Mouse (Mus musculus) stomach, embryonic 16.5 days (tissue): ENCODE results near the gene Dlgap1. TPM values are rescaled to one million over a fixed set of nuclear protein-coding genes. Genes with fewer than 3 reads are reported as not detected.
A peak's percentile ranks its signal among the peaks of the same experiment; 100 is the strongest.

Experiments used
- ATAC-seq: fragments of 200-750 bp; cut with Nextera tagmentation; 2 replicates; pipeline ENCODE4 v1.8.0; 2017; ENCODE audit warnings: moderate number of reproducible peaks, moderate TSS enrichment; ENCODE audit not compliant: insufficient read depth, low FRiP score
- H3K27ac ChIP-seq: fragments of 300-500 bp; sonication (generic); 2 replicates; pipeline ENCODE4 v1.5.1; 2014; ENCODE audit warnings: low read length
- H3K27me3 ChIP-seq: fragments of 300-500 bp; sonication (generic); 2 replicates; pipeline ENCODE4 v1.6.1; 2014; ENCODE audit warnings: low read length, control low read depth, mixed read lengths; ENCODE audit not compliant: control insufficient read depth, insufficient read depth
- H3K36me3 ChIP-seq: fragments of 300-500 bp; sonication (generic); 2 replicates; pipeline ENCODE4 v1.6.1; 2014; ENCODE audit warnings: low read length; ENCODE audit not compliant: control insufficient read depth, insufficient read depth
- H3K4me1 ChIP-seq: fragments of 300-500 bp; sonication (generic); 2 replicates; pipeline ENCODE4 v1.6.1; 2014; ENCODE audit warnings: low read length, control low read depth, mixed read lengths; ENCODE audit not compliant: control insufficient read depth, insufficient read depth
- H3K4me2 ChIP-seq: fragments of 300-500 bp; sonication (generic); 2 replicates; pipeline ENCODE4 v1.6.1; 2014; ENCODE audit warnings: low read depth, low read length, mixed read lengths
- H3K4me3 ChIP-seq: fragments of 300-500 bp; sonication (generic); replicated peaks from 2 replicates; pipeline ENCODE4 v1.5.1; 2014; ENCODE audit warnings: mild to moderate bottlenecking, low read length
- H3K9ac ChIP-seq: fragments of 300-500 bp; sonication (generic); 2 replicates; pipeline ENCODE4 v1.6.1; 2014; ENCODE audit warnings: low read length
- H3K9me3 ChIP-seq: fragments of 300-500 bp; sonication (generic); replicated peaks from 2 replicates; pipeline ENCODE4 v1.6.1; 2016; ENCODE audit warnings: low read length, control low read depth; ENCODE audit not compliant: control insufficient read depth
- WGBS: fragments of 180-500 bp; shearing (Covaris S2); extraction: QIAGEN DNeasy Blood & Tissue Kit; methylation state at CpG from one replicate; pipeline ENCODE4 v1.1.7; 2014; 5-methylcytosine and 5-hydroxymethylcytosine counted together
- polyA plus RNA-seq: library from polyadenylated mRNA; unstranded; fragments of >200 nt; fragmentation: Nextera tagmentation; extraction: Ambion mirVana; gene quantifications from 2 replicates; pipeline ENCODE4 v1.2.1, GENCODE M21; 2015

Gene Dlgap1
- polyA plus RNA-seq, 1 experiment from 2014 or later = 3.2 TPM

DNA sequence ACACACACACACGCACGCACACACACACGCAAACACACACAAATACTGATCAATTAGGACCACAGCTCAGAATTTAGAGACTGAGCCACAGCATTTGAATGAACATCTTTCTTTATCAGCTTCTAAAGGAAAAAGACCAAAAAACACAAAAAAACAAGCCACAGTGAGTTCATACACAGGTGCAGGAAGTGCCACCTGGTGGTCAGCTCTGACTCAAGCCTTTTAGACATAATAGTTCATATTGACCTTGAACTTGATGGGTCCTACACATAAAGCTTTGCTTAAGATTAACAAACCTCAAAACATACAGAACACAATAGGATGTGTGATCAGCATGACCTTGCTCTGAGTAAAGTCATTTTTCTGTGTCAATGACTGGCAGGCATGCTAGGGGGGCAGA is 814.4 kb downstream of the Dlgap1 start:
- Histone ChIP-seq H3K4me1 (peaks cover 4% of the 10 kb centered on the region), H3K4me2 (no peak overlapping the region), H3K27ac (no peak overlapping the region), H3K9me3 (no peaks in the 10 kb centered on the region), H3K9ac (no peak overlapping the region), H3K4me3 (no peak overlapping the region), H3K27me3 (no peaks in the 10 kb centered on the region), H3K36me3 (no peaks in the 10 kb centered on the region)
- 99% methylated on average over 3 of the region's 3 CpGs for WGBS
- ATAC-seq = no peak

DNA sequence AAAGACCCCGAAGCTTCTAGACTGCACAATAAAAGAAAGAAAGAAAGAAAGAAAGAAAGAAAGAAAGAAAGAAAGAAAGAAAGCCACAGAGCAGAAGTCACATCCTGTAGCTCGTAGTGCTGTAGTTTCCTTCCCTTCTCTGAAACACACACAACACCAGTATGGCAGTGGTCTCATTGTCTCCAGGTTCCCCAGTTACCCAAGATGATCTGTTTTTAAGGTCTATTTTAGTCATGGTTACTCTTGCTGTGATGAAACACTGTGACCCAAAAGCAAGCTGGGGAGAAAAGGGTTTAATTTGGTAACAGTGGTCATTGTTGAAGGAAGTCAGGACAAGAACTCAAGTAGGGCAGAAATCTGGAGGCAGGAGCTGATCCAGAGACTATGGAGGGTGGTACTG is 818.5 kb downstream of the Dlgap1 start:
- WGBS = 82% methylated on average over 2 of the region's 2 CpGs
- no peak overlapping the region for H3K9ac ChIP-seq
- no peak overlapping the region for H3K4me3 ChIP-seq
- no peaks in the 10 kb centered on the region for H3K4me1 ChIP-seq
- ATAC-seq = no peak
- H3K36me3 ChIP-seq = no peaks in the 10 kb centered on the region
- no peaks in the 10 kb centered on the region for H3K9me3 ChIP-seq
- no peak overlapping the region for H3K4me2 ChIP-seq
- H3K27me3 ChIP-seq = no peaks in the 10 kb centered on the region
- H3K27ac ChIP-seq = no peak overlapping the region

DNA sequence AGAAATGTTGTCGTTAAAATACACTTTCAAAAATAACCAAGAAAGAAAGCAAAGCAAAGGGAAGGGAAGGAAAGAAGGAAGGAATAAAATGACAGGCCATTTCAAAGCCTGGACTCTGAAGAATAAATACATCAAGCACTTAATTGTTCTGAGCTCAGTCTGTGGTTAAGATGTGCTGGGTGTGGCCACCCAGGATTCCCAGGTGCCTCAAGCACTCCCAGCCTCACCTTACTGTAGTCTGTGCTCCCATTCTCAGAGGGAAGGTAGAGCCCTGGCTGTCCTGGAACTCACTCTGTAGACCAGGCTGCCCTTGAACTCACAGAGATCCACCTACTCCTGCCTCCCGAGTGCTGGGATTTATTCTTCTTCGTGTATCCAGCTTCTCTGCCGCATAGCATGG is 821.9 kb downstream of the Dlgap1 start:
- no peak overlapping the region for H3K4me2 ChIP-seq
- no peak overlapping the region for H3K27ac ChIP-seq
- 86% methylated on average over 4 of the region's 4 CpGs for WGBS
- no peak overlapping the region for H3K9ac ChIP-seq
- peaks cover 9% of the 10 kb centered on the region; the same call in 1 of the 2 replicates for H3K4me1 ChIP-seq
- no peaks in the 10 kb centered on the region; the same call in 1 of the 2 replicates for H3K9me3 ChIP-seq
- no peaks in the 10 kb centered on the region for H3K27me3 ChIP-seq
- H3K36me3 ChIP-seq = no peaks in the 10 kb centered on the region
- no peak overlapping the region for H3K4me3 ChIP-seq
- no peak for ATAC-seq

DNA sequence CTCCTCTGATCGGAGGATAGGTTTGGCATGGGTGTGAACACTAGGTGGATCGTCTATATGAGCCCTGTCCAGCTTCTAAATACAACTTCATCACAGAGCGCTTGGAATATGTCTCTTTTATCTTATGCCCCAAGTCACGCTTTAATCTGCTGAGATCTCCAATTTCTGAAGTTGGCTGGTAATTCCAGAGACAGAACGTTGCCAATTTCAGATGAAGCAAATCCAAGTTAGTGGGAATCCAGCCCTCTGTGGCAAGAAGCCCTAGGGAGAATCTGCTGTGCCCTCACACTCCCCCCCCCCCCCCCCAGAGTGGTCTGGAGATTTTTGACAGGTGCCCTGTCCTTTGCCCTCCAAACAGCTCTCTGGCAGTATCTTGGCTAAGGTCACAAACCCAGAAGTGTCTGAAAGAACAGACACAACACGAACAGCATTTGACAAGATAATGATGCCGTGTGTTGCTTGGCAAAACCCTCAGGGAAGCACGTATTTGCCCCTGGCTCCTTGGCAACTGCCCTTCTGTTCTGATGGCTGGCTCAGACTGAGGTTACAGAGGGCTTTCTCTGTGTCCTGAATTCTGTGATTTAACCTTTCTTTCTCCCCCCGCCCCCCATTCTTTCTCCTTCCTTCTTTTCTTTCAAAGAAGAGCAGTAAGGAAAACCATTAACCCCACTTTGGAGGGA is 822.9 kb downstream of the Dlgap1 start:
- H3K9ac ChIP-seq = no peak overlapping the region
- H3K4me3 ChIP-seq = no peak overlapping the region
- H3K36me3 ChIP-seq = no peaks in the 10 kb centered on the region
- no peak for ATAC-seq
- H3K27me3 ChIP-seq = no peaks in the 10 kb centered on the region
- H3K9me3 ChIP-seq = no peaks in the 10 kb centered on the region; the same call in 1 of the 2 replicates
- H3K4me1 ChIP-seq = peaks cover 9% of the 10 kb centered on the region; the same call in 1 of the 2 replicates
- WGBS = 81% methylated on average over 9 of the region's 9 CpGs
- no peak overlapping the region for H3K4me2 ChIP-seq
- no peak overlapping the region for H3K27ac ChIP-seq

DNA sequence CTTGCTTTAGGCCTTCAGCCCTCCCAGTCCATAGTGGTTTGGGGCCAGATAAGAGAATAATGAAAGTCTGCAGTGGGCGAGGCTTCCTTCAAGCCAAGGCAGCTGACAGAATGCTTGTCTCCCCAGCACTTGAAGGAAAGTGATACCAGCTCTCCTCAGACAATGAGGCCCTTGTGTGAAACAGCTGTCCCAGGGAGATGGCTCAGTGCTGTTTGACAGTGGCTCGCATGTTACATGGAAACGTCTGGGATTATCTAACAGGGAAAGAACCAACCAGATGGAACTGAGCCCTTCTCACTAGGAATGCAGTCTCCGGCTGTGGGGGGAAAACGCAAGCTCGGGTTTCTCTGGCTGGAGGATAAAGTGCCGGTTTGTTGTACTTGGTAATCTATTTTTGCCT is 825.4 kb downstream of the Dlgap1 start:
- Histone ChIP-seq H3K4me1 (peaks cover 9% of the 10 kb centered on the region; the same call in 1 of the 2 replicates), H3K36me3 (no peaks in the 10 kb centered on the region), H3K27me3 (no peaks in the 10 kb centered on the region), H3K9me3 (no peaks in the 10 kb centered on the region; the same call in 1 of the 2 replicates), H3K27ac (peak overlapping the region; percentile 23), H3K4me2 (peak overlapping the region; percentile 17), H3K9ac (no peak overlapping the region), H3K4me3 (no peak overlapping the region)
- 9% methylated on average over 7 of the region's 7 CpGs for WGBS
- ATAC-seq = peak; percentile 63; the same call in 1 of the 2 replicates

DNA sequence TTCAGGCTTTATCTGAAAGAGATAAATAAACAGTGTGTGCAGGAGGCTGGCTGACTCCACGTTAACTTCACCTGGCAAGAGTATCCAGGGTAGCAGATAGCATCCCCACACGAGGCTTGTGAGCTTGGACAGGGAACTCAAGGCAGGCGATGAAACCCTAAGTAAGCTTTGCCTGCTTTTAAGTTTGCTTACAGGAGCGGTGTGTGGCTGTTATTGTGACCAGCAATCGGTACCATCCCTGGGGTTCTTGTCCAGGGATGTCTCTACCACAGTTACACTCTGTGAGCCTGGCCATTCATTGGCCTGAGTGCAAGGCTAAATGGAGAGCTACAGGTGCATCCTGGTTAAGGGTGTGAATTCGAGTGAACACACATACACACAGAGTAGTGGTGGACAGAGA is 825.8 kb downstream of the Dlgap1 start:
- no peak for ATAC-seq
- H3K4me1 ChIP-seq = peaks cover 9% of the 10 kb centered on the region; the same call in 1 of the 2 replicates
- no peak overlapping the region for H3K4me3 ChIP-seq
- no peaks in the 10 kb centered on the region for H3K36me3 ChIP-seq
- no peaks in the 10 kb centered on the region; the same call in 1 of the 2 replicates for H3K9me3 ChIP-seq
- H3K4me2 ChIP-seq = peak overlapping the region; percentile 17; the same call in 1 of the 2 replicates
- peak overlapping the region; percentile 23 for H3K27ac ChIP-seq
- WGBS = 44% methylated on average over 6 of the region's 6 CpGs
- H3K9ac ChIP-seq = no peak overlapping the region; the same call in 1 of the 2 replicates
- no peaks in the 10 kb centered on the region for H3K27me3 ChIP-seq

DNA sequence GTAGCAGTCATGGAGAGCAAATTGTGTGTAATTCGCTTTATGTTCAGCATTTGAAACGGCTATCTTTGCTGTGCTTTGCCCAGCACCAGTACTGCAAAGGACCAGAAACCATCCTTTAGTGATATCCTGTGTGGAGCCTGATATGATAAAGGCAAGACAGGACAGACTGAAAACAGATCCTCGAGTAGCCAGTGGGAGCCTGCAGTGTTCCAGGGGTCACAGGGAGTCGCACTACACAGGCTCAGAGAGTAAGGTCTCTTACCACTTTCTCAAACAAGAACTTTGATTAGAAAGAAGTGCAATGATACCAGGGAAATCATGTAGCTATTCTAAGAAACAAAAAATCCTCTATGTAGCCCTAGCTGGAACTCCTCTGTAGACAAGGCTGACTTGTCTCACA is 826.3 kb downstream of the Dlgap1 start:
- 68% methylated on average over 4 of the region's 4 CpGs for WGBS
- Histone ChIP-seq H3K36me3 (no peaks in the 10 kb centered on the region), H3K4me1 (peaks cover 9% of the 10 kb centered on the region; the same call in 1 of the 2 replicates), H3K4me2 (no peak overlapping the region), H3K4me3 (no peak overlapping the region), H3K27ac (no peak overlapping the region), H3K27me3 (no peaks in the 10 kb centered on the region), H3K9me3 (no peaks in the 10 kb centered on the region; the same call in 1 of the 2 replicates), H3K9ac (no peak overlapping the region)
- no peak for ATAC-seq

DNA sequence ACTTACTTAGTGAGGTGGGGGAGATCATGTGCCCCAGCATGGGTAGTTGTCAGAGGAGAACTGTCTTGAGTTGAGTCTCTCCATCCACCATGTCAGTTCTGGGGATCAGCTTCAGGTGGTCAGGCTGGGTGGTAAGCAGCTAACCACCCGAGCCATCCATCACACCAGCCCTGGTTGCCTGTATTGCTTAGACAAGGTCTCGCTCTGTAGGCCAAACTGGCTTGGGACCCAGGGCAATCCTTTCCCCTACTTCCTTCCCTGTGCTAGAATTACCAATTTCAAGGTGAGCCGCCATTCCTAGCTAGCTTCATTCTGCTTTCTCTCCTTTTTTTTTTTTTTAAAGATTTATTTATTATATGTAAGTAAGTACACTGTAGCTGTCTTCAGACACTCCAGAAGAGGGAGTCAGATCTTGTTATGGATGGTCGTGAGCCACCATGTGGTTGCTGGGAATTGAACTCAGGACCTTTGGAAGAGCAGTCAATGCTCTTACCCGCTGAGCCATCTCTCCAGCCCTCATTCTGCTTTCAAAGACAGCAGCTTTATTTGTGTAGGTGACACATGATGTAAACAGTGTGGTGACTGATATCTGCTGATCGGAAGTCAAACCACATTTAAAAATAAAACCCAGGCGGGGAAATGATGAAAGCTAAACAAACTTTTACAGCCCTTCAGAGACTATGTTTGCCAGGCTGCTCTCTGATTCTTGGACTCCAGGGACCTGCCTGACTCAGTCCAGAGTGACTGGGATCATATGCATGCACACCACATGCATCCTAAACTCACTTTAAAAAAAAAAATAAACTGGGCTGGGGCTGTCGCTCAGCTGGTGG is 828.3 kb downstream of the Dlgap1 start:
- WGBS = 57% methylated on average over 8 of the region's 8 CpGs
- H3K27me3 ChIP-seq = no peaks in the 10 kb centered on the region
- no peak overlapping the region for H3K27ac ChIP-seq
- no peak overlapping the region for H3K4me2 ChIP-seq
- no peaks in the 10 kb centered on the region for H3K36me3 ChIP-seq
- H3K4me3 ChIP-seq = no peak overlapping the region
- H3K9me3 ChIP-seq = no peaks in the 10 kb centered on the region; the same call in 1 of the 2 replicates
- no peak for ATAC-seq
- no peak overlapping the region for H3K9ac ChIP-seq
- peaks cover 9% of the 10 kb centered on the region; the same call in 1 of the 2 replicates for H3K4me1 ChIP-seq

DNA sequence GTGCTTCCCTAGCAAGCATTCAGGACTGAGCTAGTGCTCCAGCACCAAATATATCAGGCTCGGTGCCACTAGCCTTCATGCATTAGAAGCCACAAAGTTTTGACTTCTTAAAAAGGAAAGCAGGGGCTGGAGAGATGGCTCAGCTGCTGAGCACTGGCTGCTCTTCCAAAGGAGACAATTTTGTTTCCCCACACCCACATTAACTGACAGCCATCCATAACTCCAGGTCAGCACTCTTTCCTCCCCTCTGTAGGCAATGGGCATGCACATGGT is 828.8 kb downstream of the Dlgap1 start:
- 72% methylated on average over 1 of the region's 1 CpGs for WGBS
- H3K4me1 ChIP-seq = peaks cover 9% of the 10 kb centered on the region; the same call in 1 of the 2 replicates
- H3K9ac ChIP-seq = no peak overlapping the region
- H3K4me2 ChIP-seq = no peak overlapping the region
- H3K4me3 ChIP-seq = no peak overlapping the region
- no peaks in the 10 kb centered on the region for H3K36me3 ChIP-seq
- no peaks in the 10 kb centered on the region for H3K27me3 ChIP-seq
- H3K9me3 ChIP-seq = no peaks in the 10 kb centered on the region; the same call in 1 of the 2 replicates
- no peak overlapping the region for H3K27ac ChIP-seq
- no peak for ATAC-seq
